Mouse (Mus musculus): ENCODE results near the gene Fbxl15.

The Fbxl15 gene

DNA sequence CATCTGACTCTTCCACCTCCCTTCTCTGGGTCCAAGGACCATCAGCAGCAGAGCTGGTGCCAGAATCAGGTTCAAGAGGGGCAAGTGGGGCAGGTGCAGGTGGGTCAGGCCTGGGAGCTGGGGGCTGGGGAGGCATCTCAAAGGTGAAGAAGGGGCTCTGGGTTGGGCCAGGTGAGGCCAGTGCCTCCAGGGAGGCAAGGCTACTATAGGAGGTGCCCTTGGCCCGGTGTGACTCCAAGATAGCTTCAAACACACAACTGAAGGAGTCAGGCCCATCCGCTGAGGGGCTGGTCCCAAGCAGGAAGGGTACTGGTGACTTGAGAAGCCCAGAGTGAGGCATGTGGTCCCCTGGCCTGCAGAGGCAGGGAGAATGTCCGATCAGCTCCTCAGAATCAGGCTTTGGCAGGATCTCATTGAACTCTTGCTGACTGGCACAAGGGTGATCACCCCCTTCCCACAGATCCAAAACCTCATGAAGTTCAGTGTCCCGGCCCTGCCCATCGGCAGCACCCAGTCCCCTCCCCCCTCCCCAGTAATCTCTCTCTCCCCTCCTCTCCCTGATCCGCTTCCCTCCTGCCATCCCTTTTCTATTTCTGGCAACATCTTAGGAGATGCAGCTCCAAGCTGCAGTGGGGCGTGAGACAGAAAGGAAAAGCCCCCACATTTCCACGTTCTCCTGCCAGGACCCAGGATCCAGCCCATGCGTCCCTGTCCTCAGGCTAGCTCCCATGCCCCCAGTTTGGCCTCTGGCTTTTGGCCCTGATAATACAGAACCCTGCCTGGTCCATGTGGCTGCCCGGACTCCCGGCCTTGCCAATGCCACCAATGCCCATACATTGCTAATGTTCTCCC lies 5.6 kb upstream of the Fbxl15 start:
- in situ Hi-C loops (cut with MboI, MseI): no loop called here

GRCm38 (mm10) chr19:46322996-46323572 lies 4.9 kb upstream of the Fbxl15 start:
- in situ Hi-C loops (cut with MboI, MseI): no loop called here

DNA sequence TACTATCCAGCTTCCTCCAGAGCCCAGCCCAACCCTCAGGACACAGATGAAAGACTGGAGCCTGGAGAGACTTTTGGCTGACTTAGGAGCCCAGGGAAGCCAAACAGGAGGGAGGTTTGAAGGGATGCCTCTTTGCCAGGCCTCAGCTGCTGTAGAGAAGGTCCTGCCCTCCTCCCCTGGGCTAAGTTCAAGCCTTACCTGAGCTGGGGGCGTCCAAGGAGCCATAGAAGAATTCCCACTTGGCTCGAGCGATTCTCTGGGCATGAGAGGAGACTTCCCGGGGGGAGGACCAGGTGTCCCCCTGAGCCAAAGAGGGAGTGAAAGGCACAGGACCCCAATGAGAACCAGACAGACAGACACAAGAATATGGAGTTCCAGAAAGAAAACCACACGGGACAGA lies 4.3 kb upstream of the Fbxl15 start:
- in situ Hi-C loops (cut with MboI, MseI): no loop called here

DNA sequence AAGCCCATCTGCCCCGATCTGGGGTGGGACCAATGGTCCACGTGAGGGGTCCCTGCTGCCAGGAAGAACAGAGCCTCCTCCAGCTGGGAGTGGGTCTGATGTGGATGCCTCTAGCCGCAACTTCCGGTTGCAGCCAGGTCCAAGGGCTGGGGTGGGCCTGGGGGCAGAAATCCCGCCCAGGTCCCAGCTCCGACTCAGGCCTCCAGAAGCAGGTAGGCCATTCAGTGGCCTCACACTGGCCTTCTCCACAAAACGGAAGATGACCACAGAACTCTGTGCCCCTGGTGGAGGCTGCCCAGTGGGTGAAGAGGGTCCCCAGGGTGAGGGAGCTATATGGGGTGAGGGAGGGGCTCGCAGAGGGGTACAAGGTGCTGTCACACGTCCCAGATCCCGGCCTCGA lies 3.6 kb upstream of the Fbxl15 start:
- in situ Hi-C loops (cut with MboI, MseI): no loop called here

DNA sequence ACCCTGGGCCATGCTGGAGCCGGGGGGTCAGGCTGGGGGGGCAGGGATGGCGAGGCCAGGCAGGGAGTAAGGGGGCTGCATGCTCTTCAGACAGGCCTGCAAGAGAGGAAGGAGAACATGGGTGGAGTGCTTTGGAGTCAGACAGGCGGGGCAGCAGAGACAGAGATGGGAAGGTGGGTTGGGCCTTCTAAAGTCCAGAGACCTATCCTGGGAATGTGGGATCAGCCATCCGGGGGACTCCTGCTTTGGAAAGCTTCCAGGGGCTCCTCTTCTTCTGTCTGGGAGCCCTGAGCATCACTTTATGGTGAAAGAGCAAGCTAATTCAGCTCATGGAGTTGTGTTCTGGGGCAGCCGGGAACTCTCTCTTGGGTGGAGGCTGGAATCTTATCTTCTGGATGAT lies 3.1 kb upstream of the Fbxl15 start:
- in situ Hi-C loops (cut with MboI, MseI): no loop called here

GRCm38 (mm10) chr19:46326019-46326755 lies 1.8 kb upstream of the Fbxl15 start:
- in situ Hi-C loops (cut with MboI, MseI): no loop called here

DNA sequence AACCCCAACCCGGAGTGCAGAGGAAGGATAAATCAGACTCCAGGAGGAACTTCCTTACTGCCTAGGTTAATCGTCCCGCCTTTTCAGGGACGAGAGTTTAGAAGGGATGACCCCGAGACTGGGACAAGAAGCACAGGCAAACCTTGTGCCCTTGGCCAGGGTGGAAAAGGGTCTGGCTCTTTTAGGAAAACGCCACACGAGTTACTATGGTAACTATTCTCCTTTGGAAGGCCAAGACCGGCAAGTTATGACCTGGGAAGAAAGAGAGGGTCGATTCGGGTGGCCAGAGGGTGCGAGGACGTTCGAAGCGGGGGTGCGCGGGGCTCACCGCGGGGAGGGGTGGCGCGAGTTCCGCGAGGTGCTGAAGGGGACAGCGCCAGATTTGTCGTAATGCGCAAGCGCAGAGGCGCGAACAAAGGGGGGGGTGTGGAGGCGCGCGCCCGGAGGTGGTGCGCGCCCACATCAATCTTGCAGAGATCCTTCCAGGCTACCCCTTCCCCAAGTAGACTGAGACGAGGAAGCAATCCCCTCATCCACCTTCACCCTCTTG lies 1.2 kb upstream of the Fbxl15 start, which contains the start of gene Psd:
Gene Psd, minus strand, starts transcription at position 401 of the 550 bp plus-strand sequence.
- in situ Hi-C loops (cut with MboI, MseI): no loop called here

DNA sequence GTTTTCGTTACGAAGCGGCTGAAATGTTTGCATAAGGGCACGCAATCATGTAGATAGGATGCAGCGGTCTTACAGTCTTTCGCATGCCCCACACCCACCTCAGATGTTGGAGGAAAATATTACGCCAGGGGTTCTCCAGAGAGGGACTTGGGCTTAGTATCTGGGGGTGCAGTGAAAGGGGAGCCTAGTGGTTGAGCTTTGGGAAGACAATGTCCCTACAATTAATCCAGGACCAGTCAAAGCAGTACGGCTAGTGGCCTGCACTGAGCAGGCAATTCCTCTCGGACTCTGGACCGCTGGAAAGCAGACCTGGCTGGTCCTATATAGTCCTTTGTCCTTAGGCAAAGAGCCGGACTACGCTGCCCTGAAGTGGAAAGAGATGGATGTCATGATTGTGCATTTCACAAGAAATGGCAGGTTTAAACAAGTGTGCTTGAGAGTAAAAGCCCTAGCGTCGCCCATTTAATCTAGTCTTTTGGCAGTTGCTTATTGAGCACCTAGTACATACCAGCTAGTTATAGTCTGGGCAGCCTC lies 386 bp upstream of the Fbxl15 start:
- in situ Hi-C loops (cut with MboI, MseI): no loop called here

GRCm38 (mm10) chr19:46329031-46329641 lies 1.2 kb downstream of the Fbxl15 start:
- in situ Hi-C loops (cut with MboI, MseI): no loop called here

GRCm38 (mm10) chr19:46329951-46330350 lies 2.0 kb downstream of the Fbxl15 start:
- in situ Hi-C loops (cut with MboI, MseI): no loop called here

- in situ Hi-C loops (cut with MboI, MseI): no loop called here
Measured at GRCm38 (mm10) chr19:46330696-46331095, 2.7 kb downstream of the Fbxl15 start.

- in situ Hi-C loops (cut with MboI, MseI): no loop called here
Measured at GRCm38 (mm10) chr19:46331326-46331725, 3.3 kb downstream of the Fbxl15 start.

DNA sequence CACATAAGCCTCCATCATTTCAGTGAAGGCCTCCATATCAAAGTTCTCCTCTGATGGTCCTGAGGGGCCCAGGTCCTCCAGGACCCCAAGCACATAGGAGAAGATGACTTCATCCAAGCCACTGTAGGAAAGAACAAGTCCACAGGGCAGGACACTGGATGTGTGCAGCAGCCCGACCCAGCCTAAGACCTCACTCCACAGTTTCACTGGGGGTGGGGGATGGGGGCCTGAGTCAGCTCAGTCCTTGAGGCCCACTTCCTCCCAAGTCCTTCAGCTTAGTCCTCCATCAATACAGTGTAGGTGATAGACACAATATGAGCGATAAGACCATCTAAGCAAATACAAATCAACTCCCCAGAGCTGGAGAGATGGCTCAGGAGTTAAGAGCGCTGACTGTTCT lies 4.0 kb downstream of the Fbxl15 start:
- in situ Hi-C loops (cut with MboI, MseI): no loop called here

GRCm38 (mm10) chr19:46332721-46333339 lies 4.8 kb downstream of the Fbxl15 start:
- in situ Hi-C loops (cut with MboI, MseI): no loop called here

- in situ Hi-C loops (cut with MboI, MseI): no loop called here
Measured at GRCm38 (mm10) chr19:46333906-46334305, 5.9 kb downstream of the Fbxl15 start.

GRCm38 (mm10) chr19:46337719-46338330 lies 9.8 kb downstream of the Fbxl15 start:
- in situ Hi-C loops (cut with MboI, MseI): loop anchor here (5.0 kb wide), 1 partner anchor 49 kb away; no protein-coding TSS in a partner anchor

DNA sequence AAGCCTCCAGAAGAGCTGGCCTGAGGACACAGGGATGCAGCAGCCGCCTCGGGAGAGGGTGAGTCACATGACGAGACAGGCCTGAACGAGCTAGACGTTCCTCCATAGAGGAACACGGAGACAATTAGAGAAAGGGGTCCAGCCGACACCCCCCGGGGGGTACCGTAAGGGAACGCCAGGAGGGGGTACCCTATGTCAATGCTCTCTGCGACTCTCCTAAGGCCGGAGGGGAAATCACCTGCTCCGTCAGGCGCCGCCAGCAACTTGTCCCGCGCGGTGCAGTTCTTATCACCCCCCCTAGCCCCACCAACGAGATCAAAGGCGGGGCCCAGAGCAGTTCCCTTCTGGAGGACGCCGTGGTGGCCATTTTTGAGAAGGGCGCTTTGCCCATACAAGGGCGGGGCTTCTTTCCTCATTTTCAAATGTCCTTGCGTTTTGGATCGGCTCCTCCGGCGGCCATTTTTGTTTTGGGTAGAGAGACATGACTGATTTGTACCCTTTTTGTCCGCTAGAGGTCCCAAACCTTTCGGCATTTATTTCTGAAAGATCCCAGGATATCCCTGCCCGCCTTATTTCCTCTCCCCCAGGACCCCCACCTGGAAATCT lies 10.4 kb downstream of the Fbxl15 start, which contains the start of gene Cuedc2:
Gene Cuedc2, minus strand, starts transcription at position 372 of the 606 bp plus-strand sequence.
- in situ Hi-C loops (cut with MboI, MseI): loop anchor here (5.0 kb wide), 1 partner anchor 49 kb away; no protein-coding TSS in a partner anchor

DNA sequence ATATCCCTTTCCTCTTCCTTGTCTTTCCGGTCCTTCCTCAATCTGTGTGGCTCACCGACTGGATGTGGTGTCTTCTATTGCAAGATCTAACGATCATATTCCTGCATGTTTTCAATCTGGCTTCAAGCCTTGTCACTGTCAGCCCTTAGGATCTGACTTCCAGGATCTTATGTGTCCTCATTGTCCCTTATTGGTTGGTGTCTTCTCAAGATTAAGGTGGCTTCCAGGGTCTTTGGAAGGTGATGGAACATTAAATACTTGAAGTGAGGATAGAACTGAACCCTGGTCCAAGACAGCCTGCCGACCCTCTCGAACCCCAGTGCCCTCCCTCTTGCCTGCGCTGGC lies 10.9 kb downstream of the Fbxl15 start:
- in situ Hi-C loops (cut with MboI, MseI): loop anchor here (5.0 kb wide), 1 partner anchor 48 kb away; no protein-coding TSS in a partner anchor

DNA sequence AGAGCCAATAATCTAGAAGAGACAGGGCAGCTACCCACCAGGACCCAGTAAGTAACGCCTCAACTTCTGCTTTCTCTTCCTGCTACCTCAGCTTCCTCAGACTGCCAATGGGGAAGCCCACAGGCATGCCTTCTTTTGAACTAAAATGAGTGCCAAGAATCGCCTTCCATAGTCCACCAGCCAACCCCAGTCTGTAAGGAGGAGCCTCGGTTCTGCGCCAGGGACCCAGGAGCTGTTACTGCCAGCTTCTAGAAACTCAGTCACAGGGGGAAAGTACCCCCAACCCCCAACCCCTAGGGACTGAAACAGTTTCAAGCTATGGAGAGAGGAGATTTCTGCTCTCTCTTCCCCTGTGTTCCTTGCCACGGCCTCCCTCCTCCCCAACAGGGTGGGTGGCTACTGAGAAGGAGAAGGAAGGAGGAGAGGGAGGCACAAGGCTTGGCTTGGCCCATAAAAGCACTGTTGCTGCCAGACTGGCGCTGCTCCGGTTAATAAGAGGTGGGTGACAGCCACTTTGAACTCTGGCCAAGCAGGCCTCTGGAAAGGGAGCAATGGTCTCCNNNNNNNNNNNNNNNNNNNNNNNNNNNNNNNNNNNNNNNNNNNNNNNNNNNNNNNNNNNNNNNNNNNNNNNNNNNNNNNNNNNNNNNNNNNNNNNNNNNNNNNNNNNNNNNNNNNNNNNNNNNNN lies 11.4 kb downstream of the Fbxl15 start:
- in situ Hi-C loops (cut with MboI, MseI): loop anchor here (5.0 kb wide), 1 partner anchor 48 kb away; no protein-coding TSS in a partner anchor
